Mouse (Mus musculus) liver, postnatal 0 days (tissue): ENCODE results near the gene Sncb.

Experiments used
- CTCF ChIP-seq: sonication (generic); IDR thresholded peaks from 2 replicates; pipeline ENCODE4 v1.5.1; 2016; ENCODE audit warnings: antibody characterized with exemption, low read depth
- EP300 ChIP-seq: IDR thresholded peaks from 2 replicates; pipeline ENCODE4 v1.6.1; 2016; ENCODE audit warnings: antibody characterized with exemption, low read depth, mild to moderate bottlenecking

DNA sequence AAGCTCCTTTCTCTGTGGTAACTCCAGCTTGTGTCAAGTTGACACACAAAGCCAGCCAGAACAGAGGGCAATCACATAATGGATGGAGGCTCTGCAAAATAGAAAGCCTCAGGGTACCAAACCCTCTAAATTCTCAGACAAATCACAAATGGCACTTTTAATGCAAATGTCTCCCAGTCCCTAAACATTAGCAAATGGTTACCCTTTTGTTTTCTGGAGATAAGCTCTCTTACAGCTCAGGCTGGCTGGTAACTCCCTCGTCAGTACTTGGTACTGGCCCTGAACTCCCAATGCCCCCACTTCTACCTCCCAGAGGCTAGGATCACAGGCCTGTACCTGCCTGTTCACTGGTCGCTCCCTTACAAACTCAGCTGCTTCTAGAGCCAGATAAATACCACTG lies 16.8 kb upstream of the Sncb start:
- TF ChIP-seq EP300, result no peak
- TF ChIP-seq CTCF, result no peak
